Mouse (Mus musculus): Measurements from ENCODE around the gene Pitpnc1. TPM values are rescaled to one million over a fixed set of nuclear protein-coding genes. Genes with fewer than 3 reads are reported as not detected.

The Pitpnc1 gene
- total RNA-seq, 1 experiment from 2014 or later = 42.8 TPM

GRCm38 (mm10) chr11:107379965-107380364 is 90.5 kb downstream of the Pitpnc1 start:
- no peak for ATAC-seq (replicated peaks; ENCODE audit: low read depth, poor library complexity, severe bottlenecking)

GRCm38 (mm10) chr11:107379089-107379845 is 91.2 kb downstream of the Pitpnc1 start:
- no peak for ATAC-seq (replicated peaks; ENCODE audit: low read depth, poor library complexity, severe bottlenecking)

GRCm38 (mm10) chr11:107377326-107377725 is 93.2 kb downstream of the Pitpnc1 start:
- no peak for ATAC-seq (replicated peaks; ENCODE audit: low read depth, poor library complexity, severe bottlenecking)

GRCm38 (mm10) chr11:107376272-107376671 is 94.2 kb downstream of the Pitpnc1 start:
- ATAC-seq (replicated peaks; ENCODE audit: low read depth, poor library complexity, severe bottlenecking) = no peak

GRCm38 (mm10) chr11:107375816-107376215 is 94.7 kb downstream of the Pitpnc1 start:
- ATAC-seq (replicated peaks; ENCODE audit: low read depth, poor library complexity, severe bottlenecking) = no peak

- ATAC-seq (replicated peaks; ENCODE audit: low read depth, poor library complexity, severe bottlenecking) = no peak
Observed at GRCm38 (mm10) chr11:107373569-107373968, 96.9 kb downstream of the Pitpnc1 start.

- no peak for ATAC-seq (replicated peaks; ENCODE audit: low read depth, poor library complexity, severe bottlenecking)
Observed at GRCm38 (mm10) chr11:107373154-107373553, 97.3 kb downstream of the Pitpnc1 start.

GRCm38 (mm10) chr11:107372688-107373087 is 97.8 kb downstream of the Pitpnc1 start:
- ATAC-seq (replicated peaks; ENCODE audit: low read depth, poor library complexity, severe bottlenecking) = no peak

GRCm38 (mm10) chr11:107370476-107370875 is 100.0 kb downstream of the Pitpnc1 start:
- ATAC-seq (replicated peaks; ENCODE audit: low read depth, poor library complexity, severe bottlenecking) = no peak

GRCm38 (mm10) chr11:107369661-107370060 is 100.8 kb downstream of the Pitpnc1 start:
- ATAC-seq (replicated peaks; ENCODE audit: low read depth, poor library complexity, severe bottlenecking) = no peak

GRCm38 (mm10) chr11:107365938-107366712 is 104.4 kb downstream of the Pitpnc1 start:
- ATAC-seq (replicated peaks; ENCODE audit: low read depth, poor library complexity, severe bottlenecking) = no peak

- no peak for ATAC-seq (replicated peaks; ENCODE audit: low read depth, poor library complexity, severe bottlenecking)
Observed at GRCm38 (mm10) chr11:107358695-107359094, 111.8 kb downstream of the Pitpnc1 start.

- ATAC-seq (replicated peaks; ENCODE audit: low read depth, poor library complexity, severe bottlenecking) = no peak
Observed at GRCm38 (mm10) chr11:107356224-107356623, 114.3 kb downstream of the Pitpnc1 start.

- no peak for ATAC-seq (replicated peaks; ENCODE audit: low read depth, poor library complexity, severe bottlenecking)
Observed at GRCm38 (mm10) chr11:107355526-107355925, 115.0 kb downstream of the Pitpnc1 start.

- no peak for ATAC-seq (replicated peaks; ENCODE audit: low read depth, poor library complexity, severe bottlenecking)
Observed at GRCm38 (mm10) chr11:107354499-107355143, 115.9 kb downstream of the Pitpnc1 start.

GRCm38 (mm10) chr11:107352596-107352995 is 117.9 kb downstream of the Pitpnc1 start:
- no peak for ATAC-seq (replicated peaks; ENCODE audit: low read depth, poor library complexity, severe bottlenecking)

GRCm38 (mm10) chr11:107349756-107350155 is 120.7 kb downstream of the Pitpnc1 start:
- no peak for ATAC-seq (replicated peaks; ENCODE audit: low read depth, poor library complexity, severe bottlenecking)

GRCm38 (mm10) chr11:107343031-107343430 is 127.5 kb downstream of the Pitpnc1 start:
- ATAC-seq (replicated peaks; ENCODE audit: low read depth, poor library complexity, severe bottlenecking) = no peak

GRCm38 (mm10) chr11:107342432-107342831 is 128.1 kb downstream of the Pitpnc1 start:
- ATAC-seq (replicated peaks; ENCODE audit: low read depth, poor library complexity, severe bottlenecking) = peak; percentile 40; the same call in 1 of the 2 replicates

- ATAC-seq (replicated peaks; ENCODE audit: low read depth, poor library complexity, severe bottlenecking) = 0 out of 2 replicates have a peak, but pooled peaks have one; percentile 10
Observed at GRCm38 (mm10) chr11:107341293-107341692, 129.2 kb downstream of the Pitpnc1 start.

- ATAC-seq (replicated peaks; ENCODE audit: low read depth, poor library complexity, severe bottlenecking) = no peak
Observed at GRCm38 (mm10) chr11:107340793-107341192, 129.7 kb downstream of the Pitpnc1 start.

Data from common myeloid progenitor, adult 5-6 weeks (primary cell).